8 mouse cellular contexts compared by ENCODE assay signal in genomic region chr11:53590368-53590768, GRCm38 (mm10). TPM values are rescaled to one million over a fixed set of nuclear protein-coding genes. Genes with fewer than 3 reads are reported as not detected.
DNase-seq lines count a peak whose midpoint lies in the region; ATAC-seq and TF ChIP-seq lines count a peak whose summit lies in the region.

No protein-coding gene starts in this region.

- no peaks in the 10 kb centered on the region for H3K9me3 ChIP-seq in forebrain, embryonic 11.5 days (ENCODE audit: control insufficient read depth, low read length)
- no peaks in the 10 kb centered on the region for H3K9me3 ChIP-seq in forebrain, embryonic 12.5 days

- H3K27ac ChIP-seq in forebrain, embryonic 11.5 days (ENCODE audit: low read depth, low read length), result no peak overlapping the region
- no peak overlapping the region for H3K27ac ChIP-seq in forebrain, embryonic 12.5 days
- H3K27ac ChIP-seq in testis, adult 2 months (ENCODE audit: control insufficient read depth, insufficient read depth, low read depth, low read length), result no peak overlapping the region

- 42% methylated on average over 15 of the region's 15 CpGs for WGBS in forebrain, embryonic 11.5 days
- WGBS in forebrain, embryonic 12.5 days, result 41% methylated on average over 15 of the region's 15 CpGs

- no peak overlapping the region for H3K4me2 ChIP-seq in forebrain, embryonic 11.5 days (ENCODE audit: low read depth, low read length, severe bottlenecking)
- no peak overlapping the region for H3K4me2 ChIP-seq in forebrain, embryonic 12.5 days

- H3K4me1 ChIP-seq in forebrain, embryonic 11.5 days (replicated peaks; ENCODE audit: control insufficient read depth, insufficient read depth, low read length), result no peaks in the 10 kb centered on the region
- no peaks in the 10 kb centered on the region for H3K4me1 ChIP-seq in forebrain, embryonic 12.5 days
- H3K4me1 ChIP-seq in testis, adult 2 months (ENCODE audit: control insufficient read depth, insufficient read depth, low read length), result no peaks in the 10 kb centered on the region

- H3K27me3 ChIP-seq in forebrain, embryonic 11.5 days (ENCODE audit: control insufficient read depth, insufficient read depth, low read length), result no peaks in the 10 kb centered on the region
- H3K27me3 ChIP-seq in forebrain, embryonic 12.5 days, result no peaks in the 10 kb centered on the region
- H3K27me3 ChIP-seq in testis, adult 2 months (ENCODE audit: control insufficient read depth, insufficient read depth, low read length), result no peaks in the 10 kb centered on the region

- TF ChIP-seq CTCF in testis, adult 2 months (IDR thresholded peaks at IDR 0.05; ENCODE audit: control insufficient read depth, insufficient read depth, insufficient replicate concordance, low read depth, low read length), result peak; percentile 88; the same call in 1 of the 2 replicates

- H3K9ac ChIP-seq in forebrain, embryonic 11.5 days (ENCODE audit: low read length), result no peak overlapping the region
- no peak overlapping the region for H3K9ac ChIP-seq in forebrain, embryonic 12.5 days

- peak; percentile 82 for DNase-seq in forebrain, embryonic 11.5 days (ENCODE audit: low spot score)
- DNase-seq in right cerebral cortex, adult 2 months (ENCODE audit: low spot score in 2 of 2), result peak; percentile 31 to 35
- no peak for DNase-seq in right cerebral cortex, postnatal 25 days
- peak; percentile 34 to 62 for DNase-seq in cerebellum, postnatal 25 days
- DNase-seq in heart, postnatal 36 days, result peak; percentile 7 to 49
- peak; percentile 63 for DNase-seq in lung, postnatal 14 days

- TF ChIP-seq POLR2A in testis, adult 2 months (IDR thresholded peaks at IDR 0.05; ENCODE audit: control insufficient read depth, low read depth, low read length), result no peak

- intact Hi-C loops in heart, postnatal 36 days (cut with DNase I), result loop anchor here (5.0 kb wide), 1 partner anchor 147 kb away; no protein-coding TSS in a partner anchor

- peaks cover 11% of the 10 kb centered on the region; the same call in 1 of the 2 replicates for H3K36me3 ChIP-seq in forebrain, embryonic 11.5 days (ENCODE audit: control insufficient read depth, insufficient read depth, low read length)
- H3K36me3 ChIP-seq in forebrain, embryonic 12.5 days (replicated peaks), result peaks cover 79% of the 10 kb centered on the region
- H3K36me3 ChIP-seq in testis, adult 2 months (ENCODE audit: control insufficient read depth, insufficient read depth, low read length), result peaks cover 1% of the 10 kb centered on the region; the same call in 1 of the 2 replicates

- ATAC-seq in forebrain, embryonic 11.5 days (replicated peaks; ENCODE audit: low FRiP score), result no peak
- ATAC-seq in forebrain, embryonic 12.5 days (ENCODE audit: low FRiP score), result no peak

- no peak overlapping the region for H3K4me3 ChIP-seq in forebrain, embryonic 11.5 days (ENCODE audit: low read depth, low read length)
- H3K4me3 ChIP-seq in forebrain, embryonic 12.5 days (replicated peaks), result no peak overlapping the region
- no peak overlapping the region for H3K4me3 ChIP-seq in testis, adult 2 months (ENCODE audit: control insufficient read depth, low read depth, low read length)

RNA-seq across cellular contexts. Expression of gene Kif3a, which starts 23.2 kb away (rescaled TPM):
- polyA plus RNA-seq in forebrain, embryonic 11.5 days (2014; fragmentation: Nextera tagmentation; extraction: Ambion mirVana), result 78.6 and 85.6 TPM in 2 replicates
- polyA plus RNA-seq in forebrain, embryonic 12.5 days (2016; fragmentation: Nextera tagmentation; extraction: Ambion mirVana), result 120 and 145 TPM in 2 replicates
- 1 to 10 TPM; 8.2 to 10.0 TPM for total RNA-seq in heart, postnatal 36 days (2021)
- polyA plus RNA-seq in testis, adult 2 months (2012; rRNA removed), result 26.2 and 31.0 TPM in 2 replicates

RNA-seq across cellular contexts. Expression of gene Il4, which starts 28.1 kb away (rescaled TPM):
- 1.9 and 2.4 TPM in 2 replicates for polyA plus RNA-seq in forebrain, embryonic 11.5 days (2014; fragmentation: Nextera tagmentation; extraction: Ambion mirVana)
- polyA plus RNA-seq in forebrain, embryonic 12.5 days (2016; fragmentation: Nextera tagmentation; extraction: Ambion mirVana), result 1.4 and 2.6 TPM in 2 replicates
- total RNA-seq in heart, postnatal 36 days (2021), result not detected
- polyA plus RNA-seq in testis, adult 2 months (2012; rRNA removed), result not detected in 2 replicates

RNA-seq across cellular contexts. Expression of gene Il13, which starts 44.1 kb away (rescaled TPM):
- not detected in 2 replicates for polyA plus RNA-seq in forebrain, embryonic 11.5 days (2014; fragmentation: Nextera tagmentation; extraction: Ambion mirVana)
- not detected in 2 replicates for polyA plus RNA-seq in forebrain, embryonic 12.5 days (2016; fragmentation: Nextera tagmentation; extraction: Ambion mirVana)
- total RNA-seq in heart, postnatal 36 days (2021), result not detected
- 0.96 and 1.1 TPM in 2 replicates for polyA plus RNA-seq in testis, adult 2 months (2012; rRNA removed)
